Mouse (Mus musculus): ENCODE data around the gene Zfp978.
"Not testable (repeated sequence)": the region's sequence is repeated elsewhere in the genome, so short reads cannot be mapped to it uniquely, and the experiment has no call there.

The Zfp978 gene

DNA sequence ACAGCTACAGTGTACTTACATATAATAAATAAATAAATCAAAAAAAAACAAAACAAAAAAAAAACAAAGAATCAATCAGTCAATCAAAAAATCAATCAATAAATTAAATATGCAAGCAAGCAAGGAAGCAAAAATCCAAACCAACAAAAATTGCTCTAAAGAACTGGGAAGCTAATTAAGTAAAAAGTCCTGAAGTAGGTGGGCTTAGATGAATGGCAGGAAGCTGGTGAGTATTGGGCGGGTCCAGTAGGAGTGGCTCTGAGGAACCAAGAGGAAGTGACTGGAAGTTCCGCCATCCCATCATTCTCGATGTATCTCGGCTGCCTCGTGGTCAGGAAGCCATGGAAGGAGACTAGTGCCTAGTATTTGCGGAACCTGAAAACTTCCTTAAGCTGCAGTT is at the start of gene Zfp978:
Gene Zfp978 (plus strand): TSS at position 301 of the 400 bp plus-strand sequence.
- not testable (repeated sequence) for DNase-seq (ENCODE audit: extremely low read depth, insufficient read length, low spot score)

DNA sequence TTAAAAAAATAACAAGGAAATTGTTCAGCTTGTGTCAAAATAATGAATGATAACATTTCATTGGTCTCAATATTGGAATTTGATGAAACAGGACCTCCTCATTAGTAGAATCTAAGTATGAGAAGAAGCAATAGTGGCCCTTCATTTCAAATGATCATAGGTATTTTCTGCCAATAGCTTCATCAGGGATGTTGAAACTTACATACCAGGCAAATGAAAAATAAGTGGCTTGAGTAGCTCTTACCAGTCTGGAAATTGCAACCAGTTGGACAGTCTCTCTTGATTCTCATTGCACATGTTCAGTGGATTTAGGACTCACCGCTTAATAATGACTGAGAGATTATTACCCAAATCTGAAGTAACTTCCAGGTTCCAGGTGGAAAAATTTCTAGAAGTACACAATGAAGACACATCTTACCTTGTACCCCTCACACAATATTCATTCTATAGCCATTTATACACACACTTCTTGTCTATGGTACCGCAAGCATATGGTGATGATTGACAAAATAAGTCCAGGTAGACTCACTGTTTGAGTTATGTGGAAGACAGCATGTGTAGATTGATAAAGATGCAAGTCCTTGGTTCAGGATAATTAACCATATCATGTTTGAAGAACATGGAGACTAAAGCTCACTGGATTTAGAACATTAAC is 25.9 kb upstream of the Zfp978 start:
- not testable (repeated sequence) for DNase-seq (ENCODE audit: extremely low read depth, insufficient read length, low spot score)

DNA sequence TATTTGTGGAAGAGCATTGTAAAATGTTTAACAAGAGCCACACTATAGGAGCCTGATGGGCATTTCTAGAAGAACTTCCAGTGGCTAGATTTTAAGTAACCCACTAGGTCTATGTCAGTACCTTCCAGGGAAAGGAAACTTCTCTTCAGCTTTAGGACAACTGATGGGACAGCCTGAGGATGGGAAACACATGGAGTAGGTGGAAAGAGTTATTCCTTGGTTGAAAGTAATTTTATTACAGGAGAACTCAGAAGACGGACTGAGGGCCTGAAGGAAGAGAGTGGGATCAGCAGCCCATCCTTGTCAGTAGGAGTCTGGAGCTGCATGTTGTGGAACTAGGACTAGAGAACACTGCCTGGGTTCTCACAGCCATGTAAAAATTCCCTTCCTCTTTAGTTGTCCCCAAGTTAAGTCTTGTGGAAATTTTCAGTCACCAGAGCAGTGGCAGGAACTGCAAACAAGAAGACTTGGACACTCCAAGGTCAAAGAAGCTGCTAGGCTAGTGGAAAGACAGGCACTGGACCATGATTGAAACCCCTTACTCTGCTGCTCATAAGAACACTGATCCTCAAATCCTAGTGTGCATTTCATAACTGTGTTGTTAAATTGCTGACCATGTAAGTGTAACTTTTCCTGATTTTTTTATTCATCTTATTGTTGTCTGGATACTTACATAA is 25.3 kb upstream of the Zfp978 start:
- DNase-seq (ENCODE audit: extremely low read depth, insufficient read length, low spot score), result not testable (repeated sequence)

DNA sequence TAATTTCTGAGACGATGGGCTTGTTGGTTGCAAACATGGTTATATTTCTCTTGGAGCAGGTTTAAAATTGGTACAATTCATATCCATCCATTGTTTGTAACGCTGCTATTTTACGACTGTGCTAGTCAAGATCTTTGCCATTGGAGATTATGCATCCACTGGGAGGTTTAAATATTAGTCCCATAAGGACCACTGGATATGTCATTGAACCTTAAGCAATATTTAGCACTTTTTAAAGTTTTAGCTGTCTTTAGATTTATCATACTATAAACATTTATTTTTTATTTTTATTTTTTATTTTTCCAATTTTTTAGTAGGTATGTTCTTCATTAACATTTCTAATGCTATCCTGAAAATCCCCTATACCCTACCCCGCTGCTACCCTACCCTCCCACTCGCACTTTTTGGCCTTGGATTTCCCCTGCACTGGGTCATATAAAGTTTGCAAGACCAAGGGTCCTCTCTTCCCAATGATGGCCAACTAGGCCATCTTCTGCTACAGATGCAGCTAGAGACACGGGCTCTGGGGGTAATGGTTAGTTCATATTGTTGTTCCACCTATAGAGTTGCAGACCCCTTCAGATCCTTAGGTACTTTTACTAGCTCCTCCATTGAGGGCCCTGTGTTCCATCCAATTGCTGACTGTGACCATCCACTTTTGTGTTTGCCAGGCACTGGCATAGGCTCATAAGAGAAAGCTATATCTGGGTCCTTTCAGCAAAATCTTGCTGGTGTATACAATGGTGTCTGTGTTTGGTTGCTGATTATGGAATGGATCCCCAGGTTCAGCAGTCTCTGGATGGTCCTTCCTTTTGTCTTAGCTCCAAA is 24.5 kb upstream of the Zfp978 start:
- not testable (repeated sequence) for DNase-seq (ENCODE audit: extremely low read depth, insufficient read length, low spot score)

DNA sequence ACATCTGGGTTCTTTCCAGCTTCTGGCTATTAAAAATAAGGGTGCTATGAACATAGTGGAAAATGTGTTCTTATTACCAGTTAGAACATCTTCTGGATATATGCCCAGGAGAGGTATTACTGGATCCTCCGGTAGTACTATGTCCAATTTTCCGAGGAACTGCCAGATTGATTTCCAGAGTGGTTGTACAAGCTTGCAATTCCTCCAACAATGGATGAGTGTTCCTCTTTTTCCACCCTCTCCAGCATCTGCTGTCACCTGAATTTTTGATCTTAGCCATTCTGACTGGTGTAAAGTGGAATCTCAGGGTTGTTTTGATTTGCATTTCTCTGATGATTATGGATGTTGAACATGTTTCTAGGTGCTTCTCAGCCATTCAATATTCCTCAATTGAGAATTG is 23.6 kb upstream of the Zfp978 start:
- not testable (repeated sequence) for DNase-seq (ENCODE audit: extremely low read depth, insufficient read length, low spot score)

DNA sequence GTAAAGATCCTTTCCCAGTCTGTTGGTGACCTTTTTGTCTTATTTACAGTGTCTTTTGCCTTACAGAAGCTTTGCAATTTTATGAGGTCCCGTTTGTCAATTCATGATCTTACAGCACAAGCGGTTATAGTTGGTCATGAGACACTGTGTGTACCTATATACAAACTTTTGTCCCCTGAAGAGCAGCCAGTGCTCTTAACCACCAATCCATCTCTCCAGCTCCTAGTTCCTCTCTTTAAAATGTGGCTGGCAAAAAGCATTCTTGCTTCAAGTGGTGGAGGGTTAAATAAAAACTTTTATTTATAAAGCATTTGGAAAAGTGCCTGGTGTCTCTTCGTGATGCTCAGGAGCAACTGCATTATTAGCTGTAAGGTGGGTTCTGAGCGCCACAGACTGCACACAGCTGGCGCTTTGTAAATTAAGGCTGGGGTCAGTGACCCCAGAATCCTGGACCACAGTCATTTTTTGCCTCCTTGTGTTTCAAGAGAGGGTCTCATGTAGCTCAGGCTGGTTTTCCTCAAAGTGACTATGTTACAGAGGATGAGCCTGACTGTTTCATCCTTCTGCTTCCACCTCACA is 23.0 kb upstream of the Zfp978 start:
- DNase-seq (ENCODE audit: extremely low read depth, insufficient read length, low spot score), result no peak

DNA sequence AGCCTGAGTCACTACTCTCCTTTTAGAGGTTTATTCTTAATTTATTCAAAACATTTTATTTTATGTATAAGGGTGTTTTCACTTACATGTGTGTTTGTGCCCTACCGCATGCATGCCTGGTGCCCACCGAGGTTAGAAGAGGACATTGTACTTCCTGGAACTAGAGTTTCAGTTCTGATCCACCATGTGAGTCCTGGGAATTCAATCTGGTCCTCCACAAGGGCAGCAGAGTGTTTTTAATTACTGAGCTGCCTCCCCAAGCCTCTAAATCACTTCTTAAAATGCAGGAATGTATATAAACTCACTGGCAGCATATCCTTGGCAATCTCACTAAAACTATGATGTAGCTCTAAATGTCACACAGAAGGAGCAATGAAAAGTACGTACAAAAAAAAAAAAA is 22.4 kb upstream of the Zfp978 start:
- not testable (repeated sequence) for DNase-seq (ENCODE audit: extremely low read depth, insufficient read length, low spot score)

DNA sequence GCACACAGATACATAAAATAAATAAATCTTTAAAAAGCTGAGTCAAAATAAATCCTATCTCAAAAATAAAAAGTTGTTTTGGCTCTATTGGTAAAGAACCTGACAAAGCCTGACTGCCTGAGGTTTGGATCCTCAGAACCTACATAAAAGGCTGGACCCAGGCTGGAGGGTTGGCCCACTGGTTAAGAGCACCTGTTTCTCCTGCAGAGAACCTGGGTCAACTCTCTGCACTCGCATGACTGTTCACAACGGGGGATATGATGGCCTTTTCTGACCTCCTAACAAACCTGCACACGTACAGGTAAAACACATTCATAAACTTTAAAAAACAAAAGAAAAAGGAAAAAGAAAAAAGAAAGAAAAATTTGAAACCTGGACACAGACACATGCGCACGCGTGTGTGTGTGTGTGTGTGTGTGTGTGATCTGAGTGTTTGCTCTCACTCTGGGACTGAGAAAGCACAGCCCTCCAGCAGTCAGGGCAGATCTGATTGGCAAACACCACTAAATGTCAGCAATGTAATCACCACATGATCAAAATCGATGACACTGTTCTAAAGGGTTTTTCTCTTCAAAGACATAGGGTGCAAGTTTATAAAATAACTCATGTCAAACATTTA is 21.4 kb upstream of the Zfp978 start:
- DNase-seq (ENCODE audit: extremely low read depth, insufficient read length, low spot score), result not testable (repeated sequence)

DNA sequence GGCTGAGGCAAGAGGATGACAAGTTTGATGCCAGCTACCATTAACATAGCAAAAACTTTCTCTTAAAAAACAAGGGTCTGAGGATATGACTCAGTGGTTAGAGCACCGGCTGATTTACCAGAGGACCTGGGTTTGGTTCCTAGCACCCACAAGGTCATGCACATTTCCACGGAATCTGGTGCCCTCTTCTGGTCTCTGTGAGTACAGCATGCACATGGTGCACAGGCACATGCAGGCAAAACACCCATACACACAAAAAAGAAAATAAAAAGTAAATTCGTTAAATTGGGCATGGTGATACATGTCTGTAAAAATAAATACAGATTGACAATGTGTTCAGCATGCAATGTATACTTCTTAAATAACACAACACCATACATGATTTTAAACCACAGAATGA is 20.9 kb upstream of the Zfp978 start:
- not testable (repeated sequence) for DNase-seq (ENCODE audit: extremely low read depth, insufficient read length, low spot score)

DNA sequence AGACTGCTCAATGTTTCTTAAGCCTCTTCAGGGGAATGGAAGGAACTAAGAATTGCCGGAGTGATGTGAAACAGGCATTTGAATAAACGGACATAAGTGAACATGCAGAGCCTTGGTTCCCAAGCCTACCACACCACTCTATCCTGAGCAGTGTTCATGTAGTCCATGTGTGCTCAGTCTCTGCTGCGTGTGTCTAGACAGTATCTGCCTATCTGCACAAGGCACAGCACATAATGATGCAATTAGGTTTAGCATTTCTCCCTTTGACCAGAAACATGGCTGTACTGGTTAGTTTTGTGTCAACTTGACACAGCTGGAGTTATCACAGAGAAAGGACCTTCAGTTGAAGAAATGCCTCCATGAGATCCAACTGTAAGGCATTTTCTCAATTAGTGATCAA is 20.2 kb upstream of the Zfp978 start:
- not testable (repeated sequence) for DNase-seq (ENCODE audit: extremely low read depth, insufficient read length, low spot score)

DNA sequence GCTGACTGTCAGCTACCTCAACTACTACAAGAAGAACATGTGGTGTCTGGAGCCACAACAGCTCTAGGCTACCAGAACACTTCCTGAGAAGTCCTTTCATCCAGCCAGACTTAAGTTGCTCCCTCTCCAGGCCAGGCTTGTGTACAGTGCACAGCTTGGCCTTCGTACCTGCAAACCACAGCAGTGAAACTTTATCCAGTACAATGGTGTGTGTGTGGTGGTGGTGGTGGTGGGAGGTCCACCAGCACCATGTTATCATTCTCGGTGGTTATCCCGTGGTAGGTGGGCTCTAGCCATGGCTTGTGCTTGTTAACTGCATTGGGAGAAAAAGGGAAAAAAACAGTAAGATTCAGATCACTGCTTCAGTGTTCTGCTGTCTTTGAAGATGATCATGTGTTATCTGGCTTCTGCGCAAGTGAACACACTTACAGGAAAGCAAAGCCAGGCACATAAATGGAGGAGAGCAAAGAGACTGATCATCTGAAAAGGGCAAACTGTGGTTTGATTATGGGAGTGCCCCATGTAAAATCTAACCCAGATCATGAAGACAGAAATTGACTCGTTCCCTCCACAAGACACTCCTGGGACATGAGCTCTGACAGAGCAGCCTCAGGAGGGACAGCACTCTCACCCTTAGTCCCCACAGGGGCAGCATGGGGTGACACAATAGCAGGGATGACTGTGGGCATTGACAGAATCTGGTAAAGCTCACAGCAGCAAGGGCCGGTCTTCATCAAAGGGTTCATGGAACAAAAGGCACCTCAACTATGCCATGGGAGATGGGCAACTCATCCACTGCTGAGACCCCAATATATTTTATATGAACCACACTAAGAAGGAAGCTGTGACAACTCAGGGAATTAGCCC is 17.8 kb upstream of the Zfp978 start:
- DNase-seq (ENCODE audit: extremely low read depth, insufficient read length, low spot score), result not testable (repeated sequence)

DNA sequence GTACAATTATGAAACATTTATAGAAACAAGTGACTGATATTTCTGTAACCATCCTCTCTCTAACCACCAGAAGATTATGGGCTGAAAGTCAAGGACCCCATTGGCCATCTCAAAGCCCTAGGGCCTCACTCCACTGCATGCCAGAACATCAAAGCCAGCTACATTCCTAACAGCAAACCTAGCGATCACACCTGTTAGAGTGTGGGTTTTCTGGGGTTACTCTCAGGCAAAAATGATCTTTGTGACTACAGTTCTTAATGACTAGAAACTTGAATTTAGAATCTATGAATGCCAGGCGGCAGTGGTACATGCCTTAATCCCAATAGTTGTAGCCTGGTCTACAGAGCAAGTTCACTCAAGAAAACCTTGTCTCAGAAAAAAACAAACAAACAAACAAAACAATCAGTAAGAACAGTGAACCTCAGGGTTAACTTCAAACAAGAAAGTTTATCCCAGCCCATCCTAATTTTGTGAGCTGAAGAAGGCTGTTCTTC is 16.0 kb upstream of the Zfp978 start:
- DNase-seq (ENCODE audit: extremely low read depth, insufficient read length, low spot score), result not testable (repeated sequence)

DNA sequence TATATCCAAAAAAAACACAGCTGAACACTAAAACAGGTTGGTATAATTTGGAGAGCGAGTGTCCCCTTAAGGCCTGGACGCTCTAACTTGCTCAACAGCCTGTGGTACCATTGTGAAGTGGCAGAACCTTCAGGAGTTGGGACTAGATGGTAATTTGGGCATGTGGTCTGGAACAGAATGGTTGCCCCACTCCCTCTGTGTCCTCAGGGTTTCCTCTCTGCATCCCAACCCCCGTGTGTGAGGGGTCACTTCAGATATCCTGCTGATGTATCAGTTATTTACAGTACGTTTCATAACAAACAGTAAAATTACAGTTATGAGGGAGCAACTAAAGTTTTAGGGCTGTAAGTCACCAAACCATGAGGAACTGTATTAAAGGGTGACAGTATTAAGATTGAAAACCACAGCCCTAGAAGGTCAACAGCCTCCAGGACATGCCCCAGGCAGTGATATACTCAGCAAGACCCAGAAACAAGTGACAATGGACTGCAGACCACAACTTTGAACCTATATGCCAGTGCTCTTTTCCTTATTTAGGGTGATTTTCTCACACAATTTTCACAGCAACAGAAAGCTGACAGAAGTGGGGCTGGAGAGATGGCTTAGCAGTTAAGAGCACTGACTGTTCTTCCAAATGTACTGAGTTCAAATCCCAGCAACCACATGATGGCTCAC is 14.6 kb upstream of the Zfp978 start:
- DNase-seq (ENCODE audit: extremely low read depth, insufficient read length, low spot score), result not testable (repeated sequence)

DNA sequence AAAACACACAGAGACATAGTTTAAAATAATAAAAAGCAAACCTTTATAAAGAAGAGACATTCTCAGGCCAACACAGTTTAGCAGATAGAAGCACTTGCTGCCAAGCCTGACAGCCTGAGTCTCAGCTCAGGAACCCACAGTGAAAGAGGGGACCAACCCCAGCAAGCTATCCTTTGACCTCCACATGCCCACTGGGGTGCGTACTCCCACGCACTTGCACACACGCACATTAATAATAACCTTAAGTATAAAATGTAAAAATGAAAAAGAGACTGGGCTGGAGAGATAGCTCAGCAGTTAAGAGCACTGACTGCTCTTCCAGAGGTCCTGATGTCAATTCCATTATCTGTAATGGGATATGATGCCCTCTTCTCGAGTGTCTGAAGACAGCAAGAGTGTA is 13.8 kb upstream of the Zfp978 start:
- not testable (repeated sequence) for DNase-seq (ENCODE audit: extremely low read depth, insufficient read length, low spot score)

DNA sequence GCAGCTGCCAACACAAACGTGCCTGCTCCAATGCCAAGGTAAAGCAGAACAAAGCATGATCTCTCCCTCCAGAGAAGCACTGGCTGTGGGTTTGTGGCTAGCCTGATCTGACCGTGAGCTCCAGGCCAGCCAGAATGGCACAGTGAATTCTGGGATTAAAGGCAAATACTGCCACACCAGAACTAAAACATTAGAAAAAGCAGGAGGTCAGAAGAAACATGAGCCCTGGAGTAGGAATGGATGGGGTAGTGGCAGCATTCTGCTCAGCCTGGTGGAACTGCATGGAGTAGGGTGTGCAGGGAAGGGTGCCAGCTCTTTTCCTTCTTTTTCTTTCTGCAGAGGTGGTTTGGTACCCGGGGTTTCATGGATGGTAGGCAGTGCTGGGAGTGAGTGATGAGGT is 13.2 kb upstream of the Zfp978 start:
- DNase-seq (ENCODE audit: extremely low read depth, insufficient read length, low spot score), result not testable (repeated sequence)

DNA sequence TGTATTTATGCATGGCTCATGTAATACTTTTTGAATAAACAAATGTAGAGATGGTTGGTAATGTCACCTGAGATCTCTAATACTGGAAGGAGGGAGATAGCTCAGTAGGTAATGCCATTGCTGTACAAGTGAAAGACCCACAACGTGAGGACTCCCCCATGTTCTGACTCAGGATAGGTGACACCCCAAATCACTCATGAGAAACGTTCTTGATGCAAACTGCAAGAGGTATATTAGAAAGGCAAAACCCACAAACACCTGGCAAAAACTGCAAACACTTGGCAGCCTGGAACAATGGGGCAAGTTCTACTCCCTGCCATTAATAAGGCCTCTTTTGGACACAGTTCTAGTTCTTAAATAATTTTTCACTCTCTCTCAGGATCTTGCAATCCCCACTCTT is 12.7 kb upstream of the Zfp978 start:
- DNase-seq (ENCODE audit: extremely low read depth, insufficient read length, low spot score), result not testable (repeated sequence)

DNA sequence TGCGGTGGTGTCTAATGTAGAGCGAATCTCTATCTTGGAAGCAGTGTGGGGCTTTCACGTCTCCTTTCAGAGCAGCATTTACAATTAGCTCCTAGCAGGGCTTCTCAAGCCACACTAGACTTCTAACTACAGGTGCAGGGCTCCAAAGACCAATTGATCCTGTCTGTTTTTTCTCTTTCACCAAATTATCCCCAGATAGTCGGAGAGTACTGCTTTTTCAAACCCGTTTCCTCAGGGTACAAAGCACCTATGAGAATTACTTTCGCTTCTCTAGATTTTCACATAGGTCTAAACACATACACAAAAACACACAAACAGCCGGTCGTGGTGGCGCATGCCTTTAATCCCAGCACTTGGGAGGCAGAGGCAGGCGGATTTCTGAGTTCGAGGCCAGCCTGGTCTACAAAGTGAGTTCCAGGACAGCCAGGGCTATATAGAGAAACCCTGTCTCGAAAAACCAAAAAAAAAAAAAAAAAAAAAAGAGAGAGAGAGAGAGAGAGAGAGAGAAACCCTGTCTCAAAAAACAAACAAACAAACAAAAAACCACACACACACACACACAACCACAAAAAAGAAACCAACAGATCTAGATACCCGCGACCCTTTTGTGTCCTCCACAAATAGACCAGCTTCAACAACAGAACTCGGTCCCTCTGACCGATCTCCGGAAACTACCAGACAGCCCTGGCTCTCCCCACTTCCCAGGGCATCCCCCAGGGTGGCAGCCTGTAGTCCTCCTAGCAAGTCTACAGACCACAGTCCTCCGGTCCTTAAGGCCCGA is 12.0 kb upstream of the Zfp978 start:
- not testable (repeated sequence) for DNase-seq (ENCODE audit: extremely low read depth, insufficient read length, low spot score)
